Mouse (Mus musculus) kidney, adult 11 months (tissue): Measurements from ENCODE around the gene Lsm14a.

Experiments
- DNase-seq: peaks from one replicate; pipeline ENCODE4 v3.0.0; 2022

Lsm14a gene

GRCm38 (mm10) chr7:34309186-34309764, 83.8 kb downstream of the Lsm14a start:
- no peak for DNase-seq

DNA sequence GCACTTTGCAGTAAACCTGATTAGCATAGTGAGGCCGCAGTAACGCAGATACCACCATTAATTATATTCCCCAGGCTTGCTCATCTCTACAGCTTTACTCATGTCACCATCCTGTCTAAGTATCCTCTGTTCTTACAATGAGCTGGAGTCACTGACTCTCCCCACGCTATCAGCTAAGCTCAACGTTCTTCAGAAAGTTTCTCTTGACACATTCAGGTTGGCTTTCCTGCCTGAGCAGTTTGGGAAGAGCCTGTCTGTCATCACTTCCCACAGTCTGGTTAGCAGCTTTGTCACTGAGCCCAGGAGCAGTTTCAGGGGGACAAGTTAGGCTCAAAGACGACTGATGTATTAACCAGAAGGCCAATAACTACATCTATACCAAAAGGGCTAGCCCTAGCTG, 84.5 kb downstream of the Lsm14a start:
- no peak for DNase-seq

DNA sequence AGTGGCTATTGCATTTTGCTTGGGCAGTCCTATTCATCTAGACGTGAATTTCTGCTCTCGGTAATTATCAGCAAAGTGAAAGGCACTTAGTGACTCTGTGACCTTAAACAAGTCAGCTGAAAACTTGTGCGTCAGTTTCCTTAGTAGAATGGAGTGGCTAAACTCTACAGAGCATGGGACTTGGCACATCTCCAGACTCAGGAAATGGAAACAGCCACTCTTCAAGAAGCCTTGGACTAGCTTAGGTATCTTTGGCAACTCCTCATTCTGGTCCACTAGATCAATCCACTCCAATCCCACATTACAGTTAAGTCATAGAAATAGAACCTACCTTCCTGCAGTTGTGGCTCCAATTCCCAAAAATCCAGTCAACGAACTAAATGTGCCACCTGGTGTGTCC, 87.7 kb downstream of the Lsm14a start:
- peak; percentile 62 for DNase-seq

GRCm38 (mm10) chr7:34302651-34303050, 90.5 kb downstream of the Lsm14a start:
- DNase-seq, result no peak

DNA sequence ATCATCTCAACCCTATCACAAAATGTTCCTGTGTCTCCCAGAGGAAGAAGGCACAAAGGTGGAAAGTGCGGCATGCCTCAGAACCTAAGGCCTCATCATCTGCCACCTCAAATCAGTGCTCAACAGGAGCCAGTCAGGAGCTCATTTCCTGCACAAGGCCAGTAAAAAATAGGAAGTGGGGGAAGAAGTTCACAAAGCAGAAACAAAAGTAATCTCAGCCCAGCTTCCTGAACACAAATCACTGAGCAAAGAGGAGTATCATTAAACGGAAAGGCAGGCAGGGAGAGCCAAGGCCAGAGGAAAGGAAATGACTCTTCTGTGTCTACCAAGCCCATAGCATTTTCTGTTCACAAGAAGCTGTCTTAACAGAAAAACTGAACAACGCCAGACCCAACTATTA, 91.2 kb downstream of the Lsm14a start:
- DNase-seq, result peak; percentile 51

GRCm38 (mm10) chr7:34298818-34299217, 94.3 kb downstream of the Lsm14a start:
- DNase-seq, result no peak

DNA sequence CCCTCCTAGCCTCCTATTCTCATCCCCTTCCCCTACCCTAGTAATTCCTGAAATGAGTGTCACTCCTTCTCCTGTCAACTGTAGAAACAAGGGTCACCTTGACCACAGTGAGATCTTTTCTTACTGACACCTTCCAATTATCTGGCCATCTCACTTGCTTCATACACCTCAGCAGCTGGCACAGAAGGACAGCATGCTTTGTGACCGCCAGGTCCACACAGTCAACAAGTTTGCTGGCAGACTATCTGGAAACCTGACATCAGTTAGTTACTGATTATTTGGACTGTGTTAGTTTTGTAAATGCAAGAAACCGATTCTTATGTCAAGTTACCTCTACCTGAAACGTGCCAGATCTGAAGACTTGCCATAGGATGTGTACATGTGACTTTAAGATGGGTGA, 97.0 kb downstream of the Lsm14a start:
- DNase-seq, result no peak
